Mouse (Mus musculus) right cerebral cortex, adult 2 months (tissue): ENCODE measurements around the gene Fmod.

ENCODE experiments used
- DNase-seq, 2 experiments: peaks; one replicate each; pipeline ENCODE4 v3.0.0; 2021 to 2022; ENCODE audit warnings: low spot score in 2 of 2

Fmod gene

DNA sequence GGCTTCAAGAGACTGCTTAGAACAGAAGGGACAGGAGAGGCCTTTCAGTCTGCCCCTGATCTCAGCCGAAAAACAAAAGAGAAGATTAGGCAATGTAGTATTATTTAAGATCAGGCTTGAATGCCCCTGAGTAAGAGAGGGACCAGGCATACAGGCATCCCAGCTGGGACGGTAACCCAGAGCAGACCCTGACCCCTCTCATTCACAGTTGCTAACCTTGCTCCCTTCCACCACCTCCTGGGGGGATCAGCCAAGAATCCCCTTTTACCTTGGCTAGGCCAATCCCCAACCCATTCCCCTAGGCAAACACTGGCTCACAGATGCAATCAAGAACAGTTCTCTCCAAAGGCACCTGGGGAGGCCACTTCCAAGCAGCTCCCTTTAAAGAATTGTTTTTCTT lies 39.7 kb downstream of the Fmod start:
- no peak for DNase-seq

- DNase-seq: no peak
Measured at GRCm38 (mm10) chr1:134077389-134078060, 40.5 kb downstream of the Fmod start.

GRCm38 (mm10) chr1:134078061-134078795 lies 41.2 kb downstream of the Fmod start:
- peak in 1 of 2 experiments; percentile 44 for DNase-seq

- peak; percentile 93 to 95 for DNase-seq
Measured at GRCm38 (mm10) chr1:134078802-134079476, 41.9 kb downstream of the Fmod start, which contains the start of gene Btg2. Gene Btg2, minus strand, starts transcription at chr1:134079120.

DNA sequence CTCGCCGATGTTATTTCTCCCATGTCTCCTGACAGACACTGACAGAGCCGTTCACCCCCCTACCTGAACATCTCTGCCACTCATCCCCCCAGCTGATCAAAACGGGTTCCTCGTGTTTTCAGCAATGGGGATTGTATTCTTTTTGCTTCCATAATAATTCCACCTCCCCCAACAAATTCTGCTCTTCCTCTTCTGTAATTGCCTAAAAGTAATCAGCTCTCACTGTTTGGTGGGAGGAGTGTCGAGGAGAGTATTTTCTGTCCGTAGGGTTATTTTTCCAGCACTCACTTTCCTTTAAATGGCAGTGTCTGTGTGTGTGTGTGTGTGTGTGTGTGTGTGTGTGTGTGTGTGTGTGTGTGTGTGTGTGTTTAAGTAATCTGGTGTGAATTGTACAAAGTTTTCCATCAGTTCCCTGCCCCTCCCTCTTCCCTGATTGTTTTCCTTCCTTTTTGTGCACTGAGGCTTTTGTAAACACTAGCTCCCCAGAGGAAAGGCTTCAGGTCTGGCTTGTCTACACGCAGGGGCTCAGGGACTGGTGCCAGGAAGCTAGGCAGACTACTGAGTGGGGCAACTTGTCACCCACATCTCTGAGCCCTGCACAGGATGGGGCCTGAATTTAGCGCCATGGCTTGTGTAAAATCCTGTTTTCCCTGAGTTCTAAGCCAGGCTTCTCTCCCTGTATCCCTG lies 42.6 kb downstream of the Fmod start:
- no peak for DNase-seq

- no peak for DNase-seq
Measured at GRCm38 (mm10) chr1:134080406-134080805, 43.4 kb downstream of the Fmod start.

GRCm38 (mm10) chr1:134080881-134081450 lies 43.9 kb downstream of the Fmod start:
- DNase-seq: no peak

DNA sequence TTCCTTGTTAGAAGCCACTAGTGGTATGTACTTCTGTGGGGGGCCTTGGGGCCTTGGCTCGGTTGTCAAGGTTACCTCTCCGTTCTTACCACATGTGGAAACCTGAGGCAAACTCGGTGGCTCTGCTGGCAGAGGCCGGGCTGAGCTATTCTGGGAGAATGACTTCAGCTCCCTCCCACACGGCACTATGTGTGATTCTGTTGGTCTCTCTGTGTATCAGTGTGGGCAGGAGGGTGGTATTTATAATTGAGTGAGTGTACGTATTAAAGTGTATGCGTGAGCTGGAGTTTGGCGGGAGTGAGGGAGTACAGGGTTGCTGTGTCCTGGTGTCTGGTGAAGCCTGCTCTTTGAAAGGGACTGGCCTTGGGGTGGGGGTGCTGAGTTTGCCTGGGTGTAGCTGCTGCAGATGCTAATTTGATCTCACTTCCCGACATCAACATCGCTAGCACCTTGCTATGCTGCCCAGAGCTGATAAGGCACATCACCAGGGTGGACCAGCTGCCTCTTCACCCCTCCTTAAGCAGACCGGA lies 46.0 kb downstream of the Fmod start:
- peak; percentile 85 to 91 for DNase-seq

GRCm38 (mm10) chr1:134083676-134084075 lies 46.6 kb downstream of the Fmod start:
- DNase-seq: no peak

GRCm38 (mm10) chr1:134084128-134084527 lies 47.1 kb downstream of the Fmod start:
- no peak for DNase-seq

- DNase-seq: no peak
Measured at GRCm38 (mm10) chr1:134086017-134086416, 49.0 kb downstream of the Fmod start.

DNA sequence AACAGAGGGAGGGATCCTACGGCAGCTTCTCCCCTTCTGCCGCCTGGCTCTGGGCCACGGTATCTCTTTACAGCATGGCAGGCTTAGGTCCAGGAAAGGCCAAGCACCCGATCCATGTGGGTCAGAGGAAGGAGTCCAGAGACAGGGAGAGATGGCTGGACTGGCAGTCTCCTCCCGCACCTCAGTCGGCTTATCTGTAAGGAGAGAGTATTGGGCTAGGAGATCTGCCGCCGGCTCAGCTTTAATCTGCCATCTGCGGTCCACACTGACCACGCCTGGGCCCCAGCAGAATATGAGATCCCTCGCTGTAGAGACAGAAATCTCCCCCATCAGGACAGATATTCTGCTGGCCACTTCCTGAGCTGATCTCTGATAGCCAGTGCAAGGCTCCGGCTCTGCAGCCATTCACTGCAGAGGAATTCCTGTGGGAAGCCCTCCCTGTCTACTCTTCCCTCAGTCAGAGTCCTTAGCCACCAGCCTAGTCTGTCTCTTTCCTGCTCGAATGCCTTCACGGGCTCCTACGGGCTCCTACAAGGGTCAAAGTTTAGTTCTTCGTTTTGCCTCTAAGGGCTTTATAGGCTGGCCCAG lies 49.9 kb downstream of the Fmod start:
- no peak for DNase-seq

DNA sequence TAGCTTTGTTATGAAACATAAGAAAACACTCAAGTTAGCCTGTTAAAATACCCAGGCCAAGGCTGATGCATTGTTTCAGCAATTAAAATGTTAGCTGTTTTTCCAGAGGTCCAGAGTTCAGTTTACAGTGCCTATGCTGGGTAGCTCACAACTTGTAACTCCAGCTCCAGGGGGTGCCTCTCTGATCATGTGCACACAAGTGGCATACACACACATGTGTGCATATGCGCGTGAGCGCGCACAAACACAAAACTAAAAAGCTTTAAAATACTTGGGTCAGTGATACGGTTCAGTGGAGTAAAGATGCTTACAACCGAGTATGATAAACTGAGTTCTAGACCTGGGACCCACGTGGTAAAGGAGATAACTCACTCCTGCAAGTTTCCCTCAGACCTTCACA lies 52.0 kb downstream of the Fmod start:
- DNase-seq: no peak

DNA sequence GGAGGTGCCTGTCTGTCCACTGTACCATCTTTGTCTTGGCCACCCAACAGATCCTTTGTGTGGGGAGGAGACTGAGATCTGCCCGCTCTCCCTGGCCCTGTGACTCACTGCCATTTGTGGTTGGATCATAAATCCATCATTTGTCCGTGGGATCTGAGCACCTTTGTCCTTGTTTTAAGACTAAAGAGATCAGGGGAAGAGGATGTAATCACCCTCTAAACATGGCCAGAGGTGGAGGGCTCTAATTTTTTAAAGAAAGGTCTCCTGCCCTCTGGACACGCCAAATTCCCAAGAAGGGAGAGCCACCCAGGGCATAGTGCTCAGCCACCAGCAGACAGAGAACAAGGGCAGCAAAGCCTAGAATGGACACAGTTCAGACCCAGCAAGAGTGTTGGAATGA lies 54.8 kb downstream of the Fmod start:
- no peak for DNase-seq

GRCm38 (mm10) chr1:134092368-134092767 lies 55.3 kb downstream of the Fmod start:
- no peak for DNase-seq

- DNase-seq: peak; percentile 87 to 90
Measured at GRCm38 (mm10) chr1:134092852-134093770, 56.1 kb downstream of the Fmod start.

DNA sequence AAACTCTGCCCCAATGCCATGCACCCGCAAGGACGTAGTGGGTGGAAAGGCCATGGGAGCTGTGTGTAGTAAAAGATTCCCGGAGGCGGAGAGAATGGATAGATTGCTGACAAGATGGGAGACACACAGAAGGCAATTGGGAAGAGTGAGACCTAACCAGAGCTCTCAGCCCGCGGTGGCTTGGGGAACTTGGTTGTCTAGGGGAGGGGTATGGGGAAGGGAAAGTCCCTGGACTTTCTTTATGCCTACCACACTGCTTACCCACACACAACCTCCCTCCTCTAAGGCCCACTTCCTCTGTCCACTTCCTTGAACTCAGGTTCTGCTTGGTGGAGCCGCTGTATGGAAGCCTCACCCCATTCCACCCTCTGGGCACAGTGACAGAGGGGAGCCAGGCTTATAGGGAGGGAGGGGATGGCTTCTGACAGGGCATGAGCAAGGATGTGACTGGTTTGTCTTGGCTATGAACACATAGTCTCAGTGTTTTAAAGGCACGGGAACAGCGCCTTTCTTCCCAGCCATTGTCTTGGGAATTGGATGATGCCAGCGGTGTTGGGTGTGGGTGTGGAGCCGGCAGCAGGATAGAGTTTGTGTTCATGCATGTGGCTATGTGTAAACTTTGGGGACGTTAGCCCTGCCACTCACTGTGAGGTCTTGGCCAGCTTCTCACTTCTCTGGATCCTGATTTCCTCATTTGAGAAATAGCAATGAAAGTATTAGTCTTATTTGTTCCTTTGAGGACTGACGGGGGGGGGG lies 56.9 kb downstream of the Fmod start:
- no peak for DNase-seq

- no peak for DNase-seq
Measured at GRCm38 (mm10) chr1:134095033-134095612, 58.1 kb downstream of the Fmod start.

GRCm38 (mm10) chr1:134095721-134096120 lies 58.7 kb downstream of the Fmod start:
- no peak for DNase-seq
